Mouse (Mus musculus) forebrain, embryonic 14.5 days (tissue): ENCODE results near the gene Tmprss9. TPM values are rescaled to one million over a fixed set of nuclear protein-coding genes. Genes with fewer than 3 reads are reported as not detected.

Experiments used
- ATAC-seq: fragments of 200-750 bp; cut with Nextera tagmentation; 2 replicates; pipeline ENCODE4 v1.8.0; 2017; ENCODE audit warnings: mild to moderate bottlenecking, moderate library complexity
- DNase-seq: peaks from one replicate; pipeline ENCODE4 v3.0.0-alpha.2; 2015; ENCODE audit warnings: low spot score
- H3K27ac ChIP-seq: fragments of 300-500 bp; sonication (generic); 2 replicates; pipeline ENCODE4 v1.5.1; 2014; ENCODE audit warnings: low read depth, mild to moderate bottlenecking, control low read depth, low read length, moderate library complexity
- H3K27me3 ChIP-seq: fragments of 300-500 bp; sonication (generic); replicated peaks from 2 replicates; pipeline ENCODE4 v1.6.1; 2014; ENCODE audit warnings: low read length, control low read depth, mixed read lengths; ENCODE audit not compliant: control insufficient read depth, insufficient read depth
- H3K36me3 ChIP-seq: fragments of 300-500 bp; sonication (generic); 2 replicates; pipeline ENCODE4 v1.6.1; 2014; ENCODE audit warnings: low read length, control low read depth; ENCODE audit not compliant: control insufficient read depth, insufficient read depth
- H3K4me1 ChIP-seq: fragments of 300-500 bp; sonication (generic); 2 replicates; pipeline ENCODE4 v1.6.1; 2014; ENCODE audit warnings: antibody characterized with exemption, low read length, control low read depth; ENCODE audit not compliant: control insufficient read depth, insufficient read depth
- H3K4me2 ChIP-seq: fragments of 300-500 bp; sonication (generic); 2 replicates; pipeline ENCODE4 v1.6.1; 2014; ENCODE audit warnings: mild to moderate bottlenecking, control low read depth, low read length
- H3K4me3 ChIP-seq: fragments of 300-500 bp; sonication (generic); 2 replicates; pipeline ENCODE4 v1.5.1; 2014; ENCODE audit warnings: low read depth, low read length, control low read depth
- H3K9ac ChIP-seq: fragments of 300-500 bp; sonication (generic); 2 replicates; pipeline ENCODE4 v1.6.1; 2014; ENCODE audit warnings: mild to moderate bottlenecking, low read length, control low read depth, moderate library complexity
- H3K9me3 ChIP-seq: fragments of 300-500 bp; sonication (generic); replicated peaks from 2 replicates; pipeline ENCODE4 v1.6.1; 2016; ENCODE audit warnings: low read length, control low read depth, mixed read lengths; ENCODE audit not compliant: control insufficient read depth
- WGBS: fragments of 180-500 bp; shearing (Covaris S2); extraction: QIAGEN DNeasy Blood & Tissue Kit; methylation state at CpG from one replicate; pipeline ENCODE4 v1.1.7; 2014; 5-methylcytosine and 5-hydroxymethylcytosine counted together
- polyA plus RNA-seq: library from polyadenylated mRNA; unstranded; fragments of >200 nt; fragmentation: Nextera tagmentation; extraction: Ambion mirVana; gene quantifications from 2 replicates; pipeline ENCODE4 v1.2.1, GENCODE M21; 2014

Tmprss9 gene
- polyA plus RNA-seq, 1 experiment from 2014 or later: 0.13 TPM

DNA sequence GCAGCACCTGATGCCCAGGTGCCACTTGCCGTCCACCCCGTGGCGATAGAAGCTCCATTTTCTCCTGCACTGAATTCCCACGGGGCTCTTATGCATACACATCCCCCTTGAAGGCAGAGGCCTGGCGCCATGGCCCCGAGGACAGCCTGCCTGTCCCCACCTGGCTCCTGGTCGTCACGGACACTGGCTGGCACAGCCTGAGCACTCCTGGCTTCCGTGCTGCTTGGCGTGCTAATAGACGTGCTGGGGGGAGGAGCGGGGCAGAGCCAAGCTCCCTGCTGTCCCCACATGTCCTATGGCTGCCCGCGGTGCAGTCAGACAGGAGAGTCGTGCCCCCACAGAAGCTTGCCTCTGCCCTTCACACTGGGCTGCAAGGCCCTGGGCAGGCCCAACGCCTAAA, 7.2 kb upstream of the Tmprss9 start:
- ATAC-seq (no peak), DNase-seq (no peak)
- Histone ChIP-seq H3K9me3 (no peaks in the 10 kb centered on the region), H3K4me3 (no peak overlapping the region), H3K36me3 (peaks cover 62% of the 10 kb centered on the region), H3K27me3 (no peaks in the 10 kb centered on the region), H3K4me2 (no peak overlapping the region), H3K9ac (no peak overlapping the region), H3K27ac (no peak overlapping the region), H3K4me1 (no peaks in the 10 kb centered on the region)
- 86% methylated on average over 16 of the region's 16 CpGs for WGBS

DNA sequence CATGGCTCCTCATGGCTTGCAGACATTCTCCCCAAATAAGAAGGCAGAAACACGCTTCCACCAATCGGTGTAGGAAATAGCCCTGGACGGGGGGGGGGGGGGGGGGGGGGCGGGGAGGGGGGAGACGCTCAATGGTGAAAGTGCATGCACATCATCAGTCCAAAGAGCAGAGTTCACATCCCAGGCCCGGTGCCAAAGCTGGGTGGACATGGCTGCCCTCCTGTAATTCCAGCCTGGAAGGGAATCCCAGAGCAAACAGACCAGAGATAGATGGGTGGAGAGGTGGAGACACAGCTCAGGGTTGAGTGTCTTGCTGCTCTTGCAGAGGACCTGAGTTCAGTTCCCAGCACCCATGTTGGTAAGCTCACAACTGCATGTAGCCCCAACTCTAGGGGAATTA, 655 bp upstream of the Tmprss9 start:
- H3K4me3 ChIP-seq: no peak overlapping the region
- H3K36me3 ChIP-seq: peaks cover 21% of the 10 kb centered on the region; the same call in 1 of the 2 replicates
- no peak overlapping the region for H3K9ac ChIP-seq
- H3K4me1 ChIP-seq: no peaks in the 10 kb centered on the region
- DNase-seq: no peak
- H3K4me2 ChIP-seq: no peak overlapping the region
- 81% methylated on average over 4 of the region's 6 CpGs for WGBS
- no peak for ATAC-seq
- no peaks in the 10 kb centered on the region for H3K27me3 ChIP-seq
- H3K27ac ChIP-seq: no peak overlapping the region
- no peaks in the 10 kb centered on the region for H3K9me3 ChIP-seq

DNA sequence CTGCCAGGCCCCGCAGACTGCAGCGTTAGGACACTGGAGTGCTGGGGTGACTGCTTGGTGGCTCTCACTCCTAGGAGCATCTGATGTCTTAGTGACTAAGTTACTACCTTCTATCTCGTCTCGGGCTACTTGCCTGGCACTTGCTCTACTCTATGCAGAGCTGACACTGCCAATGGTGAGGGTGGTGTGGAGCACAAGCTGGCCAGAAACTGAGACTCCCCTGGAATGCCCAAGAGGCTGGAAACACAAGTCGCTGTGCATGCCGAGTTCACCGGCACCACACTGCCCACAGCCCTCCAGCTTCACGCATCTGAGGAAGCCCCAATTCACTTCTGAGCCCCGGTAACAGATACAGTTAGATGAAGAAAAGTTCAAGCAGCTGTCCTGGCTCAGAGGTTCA, 2.4 kb downstream of the Tmprss9 start:
- Histone ChIP-seq H3K4me1 (no peaks in the 10 kb centered on the region), H3K27ac (no peak overlapping the region), H3K9ac (no peak overlapping the region), H3K4me3 (no peak overlapping the region), H3K36me3 (no peaks in the 10 kb centered on the region), H3K4me2 (no peak overlapping the region), H3K27me3 (no peaks in the 10 kb centered on the region), H3K9me3 (no peaks in the 10 kb centered on the region)
- 80% methylated on average over 9 of the region's 9 CpGs for WGBS
- DNase-seq (no peak), ATAC-seq (no peak)

DNA sequence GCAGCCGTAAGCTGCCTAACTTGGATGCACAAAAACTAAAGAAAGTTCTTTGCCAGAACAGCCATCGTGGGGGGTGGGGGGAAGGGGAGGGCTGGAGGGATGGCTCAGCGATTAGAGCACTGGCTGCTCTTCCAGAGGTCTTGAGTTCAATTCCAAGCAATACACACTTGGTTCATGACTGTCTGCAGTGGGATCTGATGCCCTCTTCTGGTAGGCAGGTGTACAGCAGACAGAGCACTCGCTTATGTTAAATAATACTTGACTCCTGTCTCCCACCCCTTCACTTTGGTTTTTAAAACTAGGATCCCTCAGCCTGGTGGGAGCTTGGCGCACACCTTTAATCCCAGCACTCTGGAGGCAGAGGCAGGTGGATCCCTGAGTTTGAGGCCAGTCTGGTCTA, 4.4 kb downstream of the Tmprss9 start:
- ATAC-seq: 0 out of 2 replicates have a peak, but pooled peaks have one; percentile 44
- H3K4me2 ChIP-seq: no peak overlapping the region
- no peaks in the 10 kb centered on the region for H3K4me1 ChIP-seq
- peak; percentile 73 for DNase-seq
- H3K4me3 ChIP-seq: no peak overlapping the region
- no peaks in the 10 kb centered on the region for H3K27me3 ChIP-seq
- H3K9ac ChIP-seq: no peak overlapping the region
- H3K36me3 ChIP-seq: no peaks in the 10 kb centered on the region
- H3K9me3 ChIP-seq: no peaks in the 10 kb centered on the region
- 29% methylated on average over 5 of the region's 5 CpGs for WGBS
- H3K27ac ChIP-seq: no peak overlapping the region

DNA sequence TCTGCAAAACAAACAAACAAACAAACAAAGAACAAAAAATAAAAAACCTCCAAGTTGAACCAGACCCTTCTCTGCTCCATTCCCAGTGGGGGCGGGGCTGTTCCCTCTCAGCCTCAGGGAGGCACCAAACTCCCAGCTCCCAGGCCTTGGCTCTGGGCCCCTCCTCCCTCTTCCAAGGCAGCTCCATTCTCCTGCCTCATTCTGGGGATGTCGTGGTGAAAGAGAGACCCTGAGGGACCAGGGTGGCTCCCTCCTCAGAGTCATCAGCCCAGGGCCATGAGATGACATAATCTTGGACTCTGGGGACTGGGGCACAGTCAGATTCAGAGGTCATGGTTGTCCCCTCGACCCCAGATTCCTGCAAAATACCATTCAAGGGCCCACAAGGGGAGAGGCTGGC, 4.9 kb downstream of the Tmprss9 start:
- Histone ChIP-seq H3K27me3 (no peaks in the 10 kb centered on the region), H3K9me3 (no peaks in the 10 kb centered on the region)
- DNase-seq: no peak

DNA sequence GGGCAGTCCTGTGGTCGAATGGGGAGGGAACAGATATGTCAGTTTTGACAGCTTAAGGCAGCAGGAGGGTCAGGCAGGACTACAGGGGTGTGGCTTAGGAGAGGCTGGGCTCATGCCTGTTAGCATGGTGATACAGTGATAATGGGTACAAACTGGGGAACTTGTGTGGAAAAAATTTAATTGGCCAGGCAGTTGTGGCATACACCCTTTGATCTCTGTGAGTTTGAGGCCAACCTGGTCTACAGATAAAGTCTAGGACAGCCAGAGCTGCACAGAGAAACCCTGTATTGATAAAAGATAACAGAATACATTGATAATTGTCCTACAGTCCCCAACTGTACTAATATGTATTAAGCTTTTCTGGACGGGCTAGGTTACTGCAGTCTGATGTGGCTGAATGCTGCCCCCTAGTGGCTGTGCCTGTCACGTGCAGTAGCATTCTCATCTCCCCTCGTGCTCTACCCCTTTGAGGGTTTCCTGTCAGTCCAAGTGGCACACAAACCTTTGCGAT, 8.5 kb downstream of the Tmprss9 start:
- peak; percentile 54; the same call in 1 of the 2 replicates for ATAC-seq
- 21% methylated on average over 5 of the region's 5 CpGs for WGBS

More for the DNA sequence above, 4.9 kb downstream of the Tmprss9 start:
- Histone ChIP-seq H3K27ac (no peak overlapping the region), H3K4me2 (no peak overlapping the region), H3K36me3 (no peaks in the 10 kb centered on the region), H3K4me1 (no peaks in the 10 kb centered on the region), H3K4me3 (no peak overlapping the region), H3K9ac (no peak overlapping the region)
- WGBS: 27% methylated on average over 3 of the region's 3 CpGs
- ATAC-seq: no peak

DNA sequence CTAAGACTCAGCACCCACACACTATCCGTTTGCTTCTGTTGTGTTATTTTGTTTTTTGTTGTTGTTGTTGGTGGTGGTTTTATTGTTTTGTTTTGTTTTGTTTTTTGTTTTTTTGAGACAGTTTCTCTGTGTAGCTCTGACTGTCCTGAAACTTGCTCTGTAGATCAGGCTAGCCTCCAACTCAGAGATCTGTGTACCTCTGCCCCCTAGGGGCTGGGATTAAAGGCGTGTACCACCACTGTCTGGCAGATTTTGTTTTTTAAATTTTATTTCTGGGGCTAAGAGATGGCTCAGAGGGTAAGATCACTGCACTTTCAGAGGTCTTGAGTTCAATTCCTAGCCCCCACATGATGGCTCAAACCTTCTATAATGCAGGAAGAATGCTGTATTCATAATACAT, 9.3 kb downstream of the Tmprss9 start:
- Histone ChIP-seq H3K27me3 (no peaks in the 10 kb centered on the region), H3K4me3 (no peak overlapping the region), H3K4me2 (no peak overlapping the region), H3K36me3 (no peaks in the 10 kb centered on the region), H3K27ac (no peak overlapping the region), H3K9me3 (no peaks in the 10 kb centered on the region), H3K9ac (no peak overlapping the region), H3K4me1 (no peaks in the 10 kb centered on the region)
- DNase-seq (no peak), ATAC-seq (no peak)
- WGBS: 75% methylated on average over 2 of the region's 2 CpGs

More for the DNA sequence above, 8.5 kb downstream of the Tmprss9 start:
- Histone ChIP-seq H3K9me3 (no peaks in the 10 kb centered on the region), H3K36me3 (no peaks in the 10 kb centered on the region), H3K4me2 (no peak overlapping the region), H3K27me3 (no peaks in the 10 kb centered on the region), H3K27ac (no peak overlapping the region), H3K9ac (no peak overlapping the region), H3K4me1 (no peaks in the 10 kb centered on the region), H3K4me3 (no peak overlapping the region)
- peak; percentile 69 for DNase-seq

DNA sequence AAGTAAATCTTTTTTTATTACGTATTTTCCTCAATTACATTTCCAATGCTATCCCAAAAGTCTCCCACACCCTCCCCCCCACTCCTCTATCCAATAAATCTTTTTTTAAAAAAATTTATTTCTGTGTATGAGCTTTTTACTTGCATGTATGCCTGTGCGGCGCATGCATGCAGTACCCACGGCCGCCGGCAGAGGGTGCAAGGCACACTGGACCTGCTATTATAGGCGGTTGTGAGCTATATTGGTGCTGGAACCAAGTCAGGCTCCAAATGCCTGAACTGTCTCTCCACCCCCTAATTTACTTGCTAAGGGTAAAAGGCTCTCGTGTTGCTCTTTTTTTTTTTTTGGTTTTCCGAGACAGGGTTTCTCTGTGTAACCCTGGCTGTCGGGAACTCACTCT, 9.7 kb downstream of the Tmprss9 start:
- no peak overlapping the region for H3K27ac ChIP-seq
- 33% methylated on average over 10 of the region's 10 CpGs for WGBS
- no peak overlapping the region for H3K9ac ChIP-seq
- no peaks in the 10 kb centered on the region for H3K4me1 ChIP-seq
- no peak overlapping the region for H3K4me2 ChIP-seq
- no peaks in the 10 kb centered on the region for H3K36me3 ChIP-seq
- H3K4me3 ChIP-seq: no peak overlapping the region
- DNase-seq (peak; percentile 58), ATAC-seq (no peak)
- no peaks in the 10 kb centered on the region for H3K27me3 ChIP-seq
- no peaks in the 10 kb centered on the region for H3K9me3 ChIP-seq

DNA sequence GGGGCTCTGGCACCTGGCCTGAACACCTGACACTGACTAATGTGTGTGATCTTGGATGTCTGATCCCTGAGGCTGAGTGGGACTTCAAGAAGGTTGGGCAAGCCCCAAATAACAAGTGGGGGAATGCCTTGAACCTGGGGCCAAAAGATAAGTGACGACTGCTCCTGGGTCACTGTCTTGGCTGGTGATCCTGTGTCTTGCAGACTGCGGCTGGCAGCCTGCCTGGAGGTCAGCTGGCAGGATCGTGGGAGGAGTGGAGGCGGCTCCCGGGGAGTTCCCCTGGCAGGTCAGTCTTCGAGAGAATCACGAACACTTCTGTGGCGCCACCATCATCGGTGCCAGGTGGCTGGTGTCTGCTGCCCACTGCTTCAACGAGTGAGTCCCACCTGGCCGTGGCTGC, 15.5 kb downstream of the Tmprss9 start:
- ATAC-seq (no peak), DNase-seq (no peak)
- H3K4me1 ChIP-seq: no peaks in the 10 kb centered on the region
- no peak overlapping the region for H3K27ac ChIP-seq
- no peaks in the 10 kb centered on the region for H3K27me3 ChIP-seq
- no peak overlapping the region for H3K4me3 ChIP-seq
- no peak overlapping the region for H3K4me2 ChIP-seq
- H3K36me3 ChIP-seq: no peaks in the 10 kb centered on the region
- H3K9ac ChIP-seq: no peak overlapping the region
- H3K9me3 ChIP-seq: no peaks in the 10 kb centered on the region
- WGBS: 69% methylated on average over 11 of the region's 11 CpGs
